Mouse (Mus musculus) layer of hippocampus, adult 6 months (tissue): ENCODE data around the gene Gm49601. TPM values are rescaled to one million over a fixed set of nuclear protein-coding genes. Genes with fewer than 3 reads are reported as not detected.

Experiments used
- long read RNA-seq, 2 experiments: library from polyadenylated mRNA; unstranded; transcript quantifications; one replicate each; pipeline ENCODE4 v2.0.0; 2019 to 2020
- polyA plus RNA-seq: library from polyadenylated mRNA; unstranded; fragments of <200 nt; fragmentation: Nextera tagmentation; gene quantifications from 2 replicates; pipeline ENCODE4 v1.2.3, GENCODE M21; 2021

Gene Gm49601
- 29.1 and 41.2 TPM in 2 replicates for polyA plus RNA-seq
- long read RNA-seq, experiment 1, partial matches to known transcripts: 1 of 3 reads
- long read RNA-seq, experiment 1, other reads (novel, unspliced or antisense): 0 of 3 reads
- long read RNA-seq, experiment 2, partial matches to known transcripts: 0 of 1 reads
- long read RNA-seq, experiment 2, other reads (novel, unspliced or antisense): 0 of 1 reads

DNA sequence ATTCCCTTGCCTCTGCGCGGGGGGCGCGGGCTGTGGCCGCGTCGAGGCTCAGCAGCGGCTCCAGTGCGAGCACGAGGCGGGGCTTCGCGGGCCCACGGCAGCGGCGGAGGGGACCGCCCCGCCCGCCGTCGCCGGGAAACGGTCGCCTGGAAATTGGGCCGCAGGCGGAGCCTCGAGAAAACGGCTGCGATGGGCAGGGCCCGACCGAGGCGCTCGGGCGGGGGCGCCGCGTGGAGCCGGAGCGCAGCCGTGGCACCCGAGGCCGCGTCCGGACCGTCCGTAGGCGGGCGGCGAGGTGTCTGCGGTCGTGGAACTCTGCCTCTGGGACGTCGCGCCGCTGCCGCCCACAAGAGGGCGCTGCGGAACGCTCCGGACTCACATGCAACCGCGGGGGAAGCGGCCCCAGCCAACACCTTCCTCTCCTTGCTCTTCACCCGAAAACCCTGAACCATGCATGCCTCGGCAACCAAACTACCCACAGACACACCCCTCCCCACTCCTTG is at the start of gene Gm49601:
Gene Gm49601, minus strand, starts transcription at position 52 of the 503 bp plus-strand sequence.

DNA sequence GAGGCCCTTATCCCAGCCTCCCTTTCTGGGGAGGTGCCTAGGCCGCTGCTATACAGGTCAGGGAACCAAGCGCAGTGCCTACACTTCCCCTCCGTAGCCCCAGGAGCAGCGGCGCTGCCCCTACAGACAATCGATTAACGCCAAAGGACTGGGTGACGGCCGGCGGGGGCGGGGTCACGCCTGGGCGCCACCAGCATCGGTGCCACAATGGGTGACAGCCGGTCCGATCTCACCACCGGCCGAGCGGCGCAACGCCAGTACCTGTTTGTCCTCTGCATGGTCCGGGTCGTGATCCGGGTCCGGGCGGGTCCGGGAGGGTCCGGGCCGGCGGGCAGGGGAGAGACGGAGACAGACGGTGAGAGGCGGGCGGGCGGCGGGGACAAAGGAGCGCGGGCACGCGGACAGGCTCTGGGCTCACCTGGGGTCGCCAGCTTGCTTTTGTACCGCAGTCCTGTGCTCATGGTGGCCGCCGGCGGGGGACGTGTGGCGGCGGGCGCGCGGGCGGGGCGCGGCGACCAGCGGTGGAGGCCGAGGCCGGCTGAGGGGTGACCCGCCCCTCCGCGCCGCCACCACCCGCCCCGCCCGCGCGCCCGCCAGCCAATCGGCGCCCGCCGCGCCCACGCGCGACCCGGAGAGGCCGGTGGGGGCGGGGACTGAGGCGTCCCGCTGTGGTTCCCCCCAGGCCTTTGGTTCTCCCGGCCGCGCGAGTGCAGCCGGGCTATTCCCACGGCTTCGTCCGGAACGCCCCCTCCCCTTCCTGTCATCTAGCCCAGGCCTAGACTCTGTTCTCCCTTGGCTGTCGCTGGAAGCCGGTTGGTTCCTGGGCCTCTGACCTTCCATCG is 3.4 kb upstream of the Gm49601 start, which contains the start of gene Sept5:
Gene Sept5, minus strand, starts transcription at position 565 of the 842 bp plus-strand sequence.

DNA sequence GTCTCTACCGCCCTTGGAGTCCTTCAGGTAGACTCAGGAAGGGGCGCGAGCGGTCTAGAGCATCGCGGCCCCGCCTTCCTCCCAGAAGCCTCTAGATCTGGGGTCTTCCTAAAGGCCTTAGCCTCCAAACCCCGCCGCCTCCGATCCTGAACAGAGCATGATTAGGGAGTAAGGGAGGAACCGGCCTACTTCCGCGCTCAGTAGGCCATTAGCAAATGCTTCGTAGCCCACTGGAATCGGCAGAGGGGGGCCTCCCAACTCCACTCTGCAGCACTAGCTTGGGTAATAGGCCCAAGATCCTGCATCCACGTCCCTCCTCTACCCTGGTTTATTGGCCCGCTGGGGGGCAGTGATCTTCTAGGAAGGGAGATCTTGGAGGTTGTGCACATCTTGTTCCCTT is 4.2 kb downstream of the Gm49601 start, which contains the start of gene Gp1bb:
Gene Gp1bb, minus strand, starts transcription at position 385 of the 400 bp plus-strand sequence.

DNA sequence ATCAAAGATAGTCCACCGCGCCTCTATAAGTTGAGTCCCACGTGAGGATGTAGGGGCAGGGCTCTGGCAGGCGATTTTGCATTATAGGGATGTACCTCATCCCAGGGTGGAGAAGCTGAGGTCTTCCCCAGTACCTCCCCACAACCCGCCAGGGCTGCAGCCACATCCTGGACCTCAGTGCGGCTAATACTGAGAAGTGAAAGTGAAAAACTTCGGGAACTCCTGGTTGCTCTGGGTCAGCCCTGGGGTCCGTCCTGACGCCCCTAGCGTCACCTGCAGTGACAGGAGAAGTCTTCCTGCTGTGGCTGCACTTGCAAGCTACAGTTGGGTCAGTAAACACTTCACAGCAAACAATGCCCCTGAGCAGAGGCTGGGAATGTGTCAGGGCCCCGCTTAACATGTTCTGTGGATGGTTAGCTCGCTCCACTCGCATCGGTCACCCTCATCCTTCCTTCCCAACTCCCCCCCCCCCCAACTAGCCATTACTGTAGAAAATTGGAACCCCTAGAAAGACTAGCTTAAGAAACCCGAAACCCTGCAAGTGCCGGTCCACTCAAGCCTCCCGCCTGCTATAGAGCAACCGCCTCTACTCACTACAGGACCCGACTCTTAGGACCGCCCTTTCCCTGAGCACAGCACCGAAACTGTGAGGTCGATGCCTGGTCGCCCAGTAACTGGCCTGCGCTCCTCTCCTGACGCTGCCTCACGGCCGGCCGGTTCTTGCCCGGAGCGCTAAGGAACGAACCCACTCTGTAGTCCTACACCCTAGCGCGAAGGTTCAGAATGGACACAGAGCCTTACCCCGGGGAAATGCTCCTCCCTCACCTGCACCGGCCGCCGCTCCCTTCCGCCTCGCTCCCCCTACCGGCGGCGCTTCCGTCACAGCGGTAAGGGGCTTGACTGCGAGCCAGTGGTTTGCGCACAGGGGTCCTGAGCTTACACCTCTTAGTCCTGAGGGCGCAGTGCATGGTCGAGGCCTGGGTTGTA is 36.1 kb downstream of the Gm49601 start, which contains the start of gene Tbx1:
Gene Tbx1, minus strand, starts transcription at position 868 of the 987 bp plus-strand sequence.

Other genes with a start within 250 kb of the Gm49601 start
- gene Txnrd2, start 200.0 kb downstream of the Gm49601 start, polyA plus RNA-seq: 38.2 and 40.0 TPM in 2 replicates
- 144 and 150 TPM in 2 replicates for gene Comt, start 199.6 kb downstream of the Gm49601 start, polyA plus RNA-seq
- gene Gnb1l, start 127.7 kb downstream of the Gm49601 start, polyA plus RNA-seq: 9.8 and 10.5 TPM in 2 replicates
- 2.5 and 2.6 TPM in 2 replicates for gene Rtl10, start 127.5 kb downstream of the Gm49601 start, polyA plus RNA-seq
- 0.78 and 1.8 TPM in 2 replicates for gene Tbx1, start 35.8 kb downstream of the Gm49601 start, polyA plus RNA-seq
- 0.34 and 0.36 TPM in 2 replicates for gene Gp1bb, start 4.0 kb downstream of the Gm49601 start, polyA plus RNA-seq
- 64.3 and 86.6 TPM in 2 replicates for gene Sept5, start 3.5 kb upstream of the Gm49601 start, polyA plus RNA-seq
- gene Cldn5, start 150.4 kb upstream of the Gm49601 start, polyA plus RNA-seq: 121 and 165 TPM in 2 replicates
- gene Ufd1, start 185.4 kb upstream of the Gm49601 start, polyA plus RNA-seq: 78.7 and 83.0 TPM in 2 replicates
- 1.9 TPM in 2 replicates for gene Cdc45, start 185.6 kb upstream of the Gm49601 start, polyA plus RNA-seq
- 41.7 and 42.0 TPM in 2 replicates for gene 2510002D24Rik, start 210.2 kb upstream of the Gm49601 start, polyA plus RNA-seq
- gene Gm28539, start 210.2 kb upstream of the Gm49601 start, polyA plus RNA-seq: 0.19 TPM in 1 of 2 replicates, not detected in the other